Mouse (Mus musculus) v-Abl transformed pro-B cells (cell line): ENCODE measurements at regions not wholly inside any gene's neighbourhood (a gene's known extent, or its start where the extent isn't known, plus 50 kb on each side); places are given as distances from the start of the nearest gene placed in this dataset.

ENCODE experiments used
- in situ Hi-C, 2 experiments: fragments of 400-800 bp; cut with MboI; formaldehyde crosslinking; loops; one replicate each; pipeline ENCODE4 v1.15.1; 2025; ENCODE audit not compliant: unreplicated experiment in 2 of 2

- in situ Hi-C loops, result no loop called here
These were observed 122.0 kb downstream of the Olfr1505 start for GRCm38 (mm10) chr19:14035371-14035770.

- in situ Hi-C loops, result no loop called here
These were observed 122.5 kb downstream of the Olfr1505 start for GRCm38 (mm10) chr19:14035785-14036184.

- in situ Hi-C loops, result no loop called here
These were observed 123.4 kb downstream of the Olfr1505 start for GRCm38 (mm10) chr19:14036750-14037149.

- in situ Hi-C loops, result no loop called here
These were observed 129.4 kb downstream of the Olfr1505 start for GRCm38 (mm10) chr19:14042753-14043152.

- in situ Hi-C loops, result no loop called here
These were observed 132.1 kb downstream of the Olfr1505 start for GRCm38 (mm10) chr19:14045456-14045855.

- in situ Hi-C loops, result no loop called here
These were observed 138.7 kb downstream of the Olfr1505 start for GRCm38 (mm10) chr19:14052052-14052451.

- in situ Hi-C loops, result loop anchor here in 1 of 2 experiments (10.0 to 25.0 kb wide), 2 partner anchors 604 to 957 kb away; no protein-coding TSS in a partner anchor
These were observed 167.2 kb downstream of the Olfr1505 start for GRCm38 (mm10) chr19:14080538-14080937.

- in situ Hi-C loops, result loop anchor here in 1 of 2 experiments (10.0 to 25.0 kb wide), 2 partner anchors 600 to 953 kb away; no protein-coding TSS in a partner anchor
These were observed 171.4 kb downstream of the Olfr1505 start for GRCm38 (mm10) chr19:14084726-14085125.

GRCm38 (mm10) chr19:14090106-14090505 lies 176.8 kb downstream of the Olfr1505 start:
- in situ Hi-C loops, result loop anchor here in 1 of 2 experiments (25.0 kb wide), 1 partner anchor 947 kb away; no protein-coding TSS in a partner anchor

GRCm38 (mm10) chr19:14094191-14094590 lies 180.9 kb downstream of the Olfr1505 start:
- in situ Hi-C loops, result loop anchor here in 1 of 2 experiments (25.0 kb wide), 1 partner anchor 943 kb away; no protein-coding TSS in a partner anchor

GRCm38 (mm10) chr19:14096187-14096586 lies 182.9 kb downstream of the Olfr1505 start:
- in situ Hi-C loops, result loop anchor here in 1 of 2 experiments (25.0 kb wide), 1 partner anchor 941 kb away; no protein-coding TSS in a partner anchor

GRCm38 (mm10) chr19:14109091-14109490 lies 195.8 kb downstream of the Olfr1505 start:
- in situ Hi-C loops, result no loop called here

GRCm38 (mm10) chr19:14123348-14124113 lies 210.2 kb downstream of the Olfr1505 start:
- in situ Hi-C loops, result no loop called here

GRCm38 (mm10) chr19:14124250-14124827 lies 211.0 kb downstream of the Olfr1505 start:
- in situ Hi-C loops, result no loop called here

- in situ Hi-C loops, result no loop called here
These were observed 211.7 kb downstream of the Olfr1505 start for GRCm38 (mm10) chr19:14124986-14125385.

- in situ Hi-C loops, result no loop called here
These were observed 215.3 kb downstream of the Olfr1505 start for GRCm38 (mm10) chr19:14128397-14129209.

- in situ Hi-C loops, result no loop called here
These were observed 247.9 kb downstream of the Olfr1505 start for GRCm38 (mm10) chr19:14161217-14161616.

- in situ Hi-C loops, result no loop called here
These were observed 249.4 kb downstream of the Olfr1505 start for GRCm38 (mm10) chr19:14162773-14163172.

GRCm38 (mm10) chr19:14165775-14166174 lies 252.4 kb downstream of the Olfr1505 start:
- in situ Hi-C loops, result no loop called here

- in situ Hi-C loops, result no loop called here
These were observed 266.9 kb downstream of the Olfr1505 start for GRCm38 (mm10) chr19:14180244-14180643.

GRCm38 (mm10) chr19:14180956-14181355 lies 267.6 kb downstream of the Olfr1505 start:
- in situ Hi-C loops, result no loop called here
